Mouse (Mus musculus): ENCODE data around the gene Thrb. TPM values are rescaled to one million over a fixed set of nuclear protein-coding genes. Genes with fewer than 3 reads are reported as not detected.

Thrb gene
- polyA plus RNA-seq, 1 experiment from 2014 or later, result 1.0 TPM

GRCm38 (mm10) chr14:18008524-18008923, 348.5 kb downstream of the Thrb start:
- H3K4me1 ChIP-seq, result no peaks in the 10 kb centered on the region
- 82% methylated on average over 3 of the region's 3 CpGs for WGBS
- H3K36me3 ChIP-seq, result no peaks in the 10 kb centered on the region
- H3K27me3 ChIP-seq (ENCODE audit: insufficient read depth, poor library complexity, severe bottlenecking), result no peaks in the 10 kb centered on the region
- DNase-seq (ENCODE audit: low spot score), result no peak
- H3K4me3 ChIP-seq, result no peak overlapping the region
- no peak overlapping the region for H3K27ac ChIP-seq
- no peaks in the 10 kb centered on the region for H3K9me3 ChIP-seq

GRCm38 (mm10) chr14:18016604-18017003, 356.5 kb downstream of the Thrb start:
- Histone ChIP-seq H3K27me3 (ENCODE audit: insufficient read depth, poor library complexity, severe bottlenecking) (no peaks in the 10 kb centered on the region), H3K4me3 (no peak overlapping the region), H3K9me3 (no peaks in the 10 kb centered on the region), H3K36me3 (no peaks in the 10 kb centered on the region), H3K4me1 (no peaks in the 10 kb centered on the region), H3K27ac (no peak overlapping the region)
- no peak for DNase-seq (ENCODE audit: low spot score)
- 86% methylated on average over 5 of the region's 5 CpGs for WGBS

GRCm38 (mm10) chr14:18020128-18020527, 360.1 kb downstream of the Thrb start:
- WGBS, result 77% methylated on average over 4 of the region's 4 CpGs
- Histone ChIP-seq H3K9me3 (no peaks in the 10 kb centered on the region), H3K27ac (no peak overlapping the region), H3K4me1 (no peaks in the 10 kb centered on the region), H3K27me3 (ENCODE audit: insufficient read depth, poor library complexity, severe bottlenecking) (no peaks in the 10 kb centered on the region), H3K4me3 (no peak overlapping the region), H3K36me3 (no peaks in the 10 kb centered on the region)
- DNase-seq (ENCODE audit: low spot score), result no peak

DNA sequence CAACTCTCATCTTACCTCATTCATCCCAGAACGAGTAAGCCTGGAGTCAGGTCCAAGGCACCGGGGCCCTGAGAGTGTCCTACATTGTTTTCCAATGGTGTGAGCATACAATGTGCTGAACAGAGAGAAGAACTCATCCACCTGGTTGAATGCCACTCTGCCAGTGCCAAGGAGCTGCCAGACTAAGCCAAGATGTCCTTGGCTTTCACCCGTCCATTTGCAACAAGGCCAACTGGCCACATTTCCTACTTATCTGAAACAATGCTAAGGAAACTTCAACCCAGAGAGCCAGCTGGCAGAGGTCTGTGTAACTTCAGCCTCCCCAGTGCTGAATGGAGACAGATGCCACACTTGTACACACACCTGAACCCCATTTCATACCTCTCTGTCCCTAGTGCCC, 360.6 kb downstream of the Thrb start:
- 82% methylated on average over 3 of the region's 3 CpGs for WGBS
- H3K4me1 ChIP-seq, result no peaks in the 10 kb centered on the region
- H3K4me3 ChIP-seq, result no peak overlapping the region
- no peak overlapping the region for H3K27ac ChIP-seq
- no peak for DNase-seq (ENCODE audit: low spot score)
- H3K27me3 ChIP-seq (ENCODE audit: insufficient read depth, poor library complexity, severe bottlenecking), result no peaks in the 10 kb centered on the region
- no peaks in the 10 kb centered on the region for H3K36me3 ChIP-seq
- H3K9me3 ChIP-seq, result no peaks in the 10 kb centered on the region

DNA sequence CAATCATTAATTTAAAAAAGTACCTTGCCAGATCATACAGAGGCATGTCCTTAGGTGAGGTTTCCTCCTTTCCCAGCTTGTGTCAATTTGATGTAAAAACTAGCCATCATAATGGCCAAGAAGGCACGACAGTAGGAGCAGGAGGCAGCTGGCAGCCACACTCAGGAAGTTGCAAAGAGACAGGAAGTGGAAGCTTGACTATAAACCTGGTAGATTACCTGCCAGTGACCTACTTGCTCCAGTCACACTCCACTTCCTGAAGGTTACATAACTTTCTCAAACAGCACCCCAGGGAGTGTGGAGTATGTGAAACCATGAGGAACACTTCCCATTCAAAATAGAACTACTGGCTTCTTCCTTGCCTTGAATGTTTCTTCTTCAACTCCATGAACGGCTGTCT, 361.7 kb downstream of the Thrb start:
- H3K36me3 ChIP-seq, result no peaks in the 10 kb centered on the region
- H3K9me3 ChIP-seq, result no peaks in the 10 kb centered on the region
- no peak for DNase-seq (ENCODE audit: low spot score)
- no peaks in the 10 kb centered on the region for H3K4me1 ChIP-seq
- H3K27me3 ChIP-seq (ENCODE audit: insufficient read depth, poor library complexity, severe bottlenecking), result no peaks in the 10 kb centered on the region
- no peak overlapping the region for H3K4me3 ChIP-seq
- no peak overlapping the region for H3K27ac ChIP-seq
- 65% methylated on average over 2 of the region's 2 CpGs for WGBS

GRCm38 (mm10) chr14:18022351-18022750, 362.3 kb downstream of the Thrb start:
- H3K4me3 ChIP-seq, result no peak overlapping the region
- no peaks in the 10 kb centered on the region for H3K4me1 ChIP-seq
- no peaks in the 10 kb centered on the region for H3K27me3 ChIP-seq (ENCODE audit: insufficient read depth, poor library complexity, severe bottlenecking)
- DNase-seq (ENCODE audit: low spot score), result no peak
- no peak overlapping the region for H3K27ac ChIP-seq
- no peaks in the 10 kb centered on the region for H3K36me3 ChIP-seq
- no peaks in the 10 kb centered on the region for H3K9me3 ChIP-seq

GRCm38 (mm10) chr14:18027867-18028266, 367.8 kb downstream of the Thrb start:
- Histone ChIP-seq H3K4me1 (no peaks in the 10 kb centered on the region), H3K4me3 (no peak overlapping the region), H3K27ac (no peak overlapping the region), H3K9me3 (no peaks in the 10 kb centered on the region), H3K36me3 (no peaks in the 10 kb centered on the region), H3K27me3 (ENCODE audit: insufficient read depth, poor library complexity, severe bottlenecking) (no peaks in the 10 kb centered on the region)
- 76% methylated on average over 1 of the region's 1 CpGs for WGBS
- DNase-seq (ENCODE audit: low spot score), result no peak

DNA sequence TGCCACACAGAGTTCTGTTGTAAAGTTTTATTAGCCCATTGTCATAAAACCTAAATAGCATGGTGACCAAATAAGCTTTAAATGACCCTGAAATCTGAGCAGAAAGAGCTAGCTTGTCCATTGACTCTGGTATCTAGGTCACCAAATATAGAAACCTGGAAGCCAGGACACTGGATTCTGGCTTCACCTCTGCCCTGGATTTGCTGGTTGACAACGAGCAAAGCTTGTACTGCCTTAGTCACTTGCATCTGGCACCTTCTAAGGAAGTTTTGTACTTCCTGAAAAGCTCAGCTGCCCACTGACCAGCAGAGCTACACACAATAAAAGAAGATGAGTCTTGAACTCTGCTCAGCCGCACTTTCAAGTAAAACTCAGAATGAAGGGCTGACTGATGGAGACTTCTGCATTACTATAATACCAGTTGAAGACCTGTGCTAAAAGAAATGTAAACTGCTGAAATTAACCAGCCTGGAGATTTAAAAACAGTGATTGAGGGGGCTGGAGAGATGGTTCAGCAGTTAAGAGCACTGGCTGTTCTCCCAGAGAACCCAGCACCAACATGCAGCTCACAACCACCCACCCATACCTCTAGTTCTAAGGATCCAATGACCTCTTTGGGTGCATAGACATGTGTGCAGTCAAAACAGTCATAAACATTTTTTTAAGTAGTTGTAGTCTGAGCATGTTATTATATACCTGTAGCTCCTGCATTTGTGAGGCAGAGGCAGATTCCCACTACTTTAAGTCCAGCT, 369.3 kb downstream of the Thrb start:
- H3K4me3 ChIP-seq, result no peak overlapping the region
- DNase-seq (ENCODE audit: low spot score), result no peak
- H3K9me3 ChIP-seq, result no peaks in the 10 kb centered on the region
- no peak overlapping the region for H3K27ac ChIP-seq
- no peaks in the 10 kb centered on the region for H3K27me3 ChIP-seq (ENCODE audit: insufficient read depth, poor library complexity, severe bottlenecking)
- no peaks in the 10 kb centered on the region for H3K4me1 ChIP-seq
- H3K36me3 ChIP-seq, result no peaks in the 10 kb centered on the region
- 66% methylated on average over 2 of the region's 2 CpGs for WGBS

DNA sequence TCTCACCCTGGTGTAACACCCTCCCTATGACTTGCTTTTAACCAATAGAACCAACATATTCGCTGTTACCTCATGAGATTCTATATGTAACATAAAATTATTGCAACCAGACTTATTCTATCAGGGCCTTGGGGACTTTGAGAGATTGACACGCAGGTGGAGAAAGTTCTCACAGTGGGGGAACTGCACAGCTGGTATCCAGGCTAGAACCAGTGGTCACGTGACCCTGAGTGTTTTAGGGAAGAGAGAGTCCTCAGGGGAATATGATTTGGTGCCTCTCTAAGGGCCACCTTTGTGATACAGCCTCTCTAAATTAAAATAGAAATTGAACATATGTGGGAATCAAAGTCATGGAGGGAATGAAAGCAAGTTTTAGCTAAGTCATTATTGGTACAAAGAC, 371.9 kb downstream of the Thrb start:
- no peak overlapping the region for H3K27ac ChIP-seq
- no peak for DNase-seq (ENCODE audit: low spot score)
- 70% methylated on average over 3 of the region's 3 CpGs for WGBS

GRCm38 (mm10) chr14:18036573-18036972, 376.5 kb downstream of the Thrb start:
- Histone ChIP-seq H3K4me3 (no peak overlapping the region), H3K27ac (no peak overlapping the region), H3K27me3 (ENCODE audit: insufficient read depth, poor library complexity, severe bottlenecking) (no peaks in the 10 kb centered on the region), H3K4me1 (no peaks in the 10 kb centered on the region), H3K9me3 (no peaks in the 10 kb centered on the region), H3K36me3 (no peaks in the 10 kb centered on the region)
- WGBS, result 73% methylated on average over 5 of the region's 5 CpGs
- DNase-seq (ENCODE audit: low spot score), result no peak

More for the DNA sequence above, 371.9 kb downstream of the Thrb start:
- Histone ChIP-seq H3K4me3 (no peak overlapping the region), H3K36me3 (no peaks in the 10 kb centered on the region), H3K9me3 (no peaks in the 10 kb centered on the region), H3K27me3 (ENCODE audit: insufficient read depth, poor library complexity, severe bottlenecking) (no peaks in the 10 kb centered on the region), H3K4me1 (no peaks in the 10 kb centered on the region)

DNA sequence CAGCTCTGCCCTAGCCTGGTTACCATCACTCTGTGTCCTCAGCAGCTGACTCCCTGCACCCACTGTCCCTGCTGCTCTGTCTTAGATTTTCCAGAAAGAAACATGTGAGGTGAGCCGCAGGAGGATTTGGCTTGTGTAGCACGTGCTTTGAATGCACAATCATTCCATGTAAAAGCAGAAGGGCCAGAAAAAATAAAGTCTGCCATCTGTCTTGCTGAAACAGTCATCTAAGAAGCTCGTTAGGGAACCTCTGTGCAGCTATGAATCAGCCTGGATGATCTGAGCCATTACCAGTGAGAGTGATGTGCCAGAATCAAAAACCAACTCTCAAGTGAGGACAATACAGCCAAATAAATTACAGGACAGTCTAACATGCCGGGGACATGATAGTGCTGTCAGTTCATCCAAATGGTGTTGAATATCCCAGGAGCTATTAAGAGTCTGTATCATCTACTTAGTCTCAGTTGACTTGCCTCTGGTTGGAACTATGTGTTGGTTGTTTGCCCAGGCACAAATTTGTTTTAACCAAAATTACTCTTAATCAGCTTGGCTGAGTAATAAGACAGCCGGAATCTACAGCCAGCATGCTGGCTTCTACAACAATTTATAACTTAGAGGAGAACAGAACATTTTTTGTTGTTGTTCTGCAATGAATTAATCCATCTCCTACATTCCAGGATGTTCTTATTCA, 402.2 kb downstream of the Thrb start:
- no peak overlapping the region for H3K27ac ChIP-seq
- no peak for DNase-seq (ENCODE audit: low spot score)
- no peaks in the 10 kb centered on the region for H3K4me1 ChIP-seq
- 68% methylated on average over 5 of the region's 5 CpGs for WGBS
- no peaks in the 10 kb centered on the region for H3K27me3 ChIP-seq (ENCODE audit: insufficient read depth, poor library complexity, severe bottlenecking)
- no peaks in the 10 kb centered on the region for H3K36me3 ChIP-seq
- no peak overlapping the region for H3K4me3 ChIP-seq
- H3K9me3 ChIP-seq, result no peaks in the 10 kb centered on the region

Measured in heart, embryonic 10.5 days (tissue).